Mouse (Mus musculus) layer of hippocampus, postnatal 36 days (tissue): Measurements from ENCODE around the gene Cdkn2aipnl. TPM values are rescaled to one million over a fixed set of nuclear protein-coding genes. Genes with fewer than 3 reads are reported as not detected.

ENCODE experiments used
- DNase-seq, 2 experiments: peaks; one replicate each; pipeline ENCODE4 v3.0.0; 2022
- total RNA-seq, 2 experiments: library from RNA; stranded (reverse); gene quantifications; 2 replicates each; pipeline ENCODE4 v1.2.3; 2021

Cdkn2aipnl gene
- total RNA-seq, 2 experiments from 2014 or later, result 32.7 to 33.4 TPM

DNA sequence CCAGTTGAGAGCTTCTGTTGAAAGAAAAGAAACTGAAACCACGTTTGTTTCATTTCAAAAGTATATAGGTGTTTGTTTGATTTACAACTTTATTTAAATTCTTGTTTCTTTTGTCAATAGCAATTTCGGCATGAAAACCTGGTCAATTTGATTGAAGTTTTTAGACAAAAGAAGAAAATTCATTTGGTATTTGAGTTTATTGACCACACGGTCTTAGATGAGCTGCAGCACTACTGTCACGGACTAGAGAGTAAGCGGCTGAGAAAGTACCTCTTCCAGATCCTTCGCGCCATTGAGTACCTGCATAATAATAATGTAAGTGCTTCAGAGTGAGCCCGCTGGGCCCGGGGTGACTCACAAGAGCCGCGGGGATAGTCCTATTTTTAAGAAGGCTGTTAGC lies 43.5 kb downstream of the Cdkn2aipnl start:
- no peak for DNase-seq

DNA sequence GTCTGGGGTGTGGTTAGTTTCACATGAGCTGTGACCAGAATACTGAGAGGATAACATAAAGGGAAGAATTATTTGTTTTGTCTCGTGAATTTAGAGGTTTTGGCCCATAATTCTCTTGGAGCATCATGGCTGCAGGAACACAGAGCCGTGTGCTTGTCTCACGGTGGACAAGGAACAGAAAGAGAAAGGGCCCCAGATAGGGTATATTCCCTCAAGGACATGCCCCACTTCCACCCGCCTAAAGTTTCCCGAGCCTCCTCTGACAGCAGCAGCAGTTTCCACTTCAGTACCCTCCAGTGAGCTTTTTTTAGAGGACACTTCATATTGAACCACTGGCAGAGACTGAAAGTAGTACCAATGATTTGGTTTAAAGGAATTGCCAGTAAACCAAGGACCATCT lies 44.1 kb downstream of the Cdkn2aipnl start:
- no peak for DNase-seq

DNA sequence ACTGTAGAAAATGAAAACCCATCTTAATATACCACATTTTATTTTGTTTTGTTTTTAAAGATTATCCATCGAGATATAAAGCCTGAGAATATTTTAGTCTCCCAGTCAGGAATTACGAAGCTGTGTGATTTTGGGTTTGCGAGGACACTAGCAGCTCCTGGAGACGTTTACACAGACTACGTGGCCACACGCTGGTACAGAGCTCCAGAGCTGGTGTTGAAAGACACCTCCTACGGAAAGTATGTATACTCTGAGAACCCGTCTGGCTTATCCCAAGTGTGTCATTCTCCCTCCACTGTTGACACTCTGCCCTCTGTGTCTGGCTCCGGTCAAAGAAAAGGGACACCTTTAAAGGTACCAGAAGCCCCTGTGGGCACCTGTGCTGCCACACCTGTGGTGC lies 50.8 kb downstream of the Cdkn2aipnl start:
- no peak for DNase-seq

Other genes with a start within 250 kb of the Cdkn2aipnl start
- gene Sec24a, start 204.0 kb upstream of the Cdkn2aipnl start, total RNA-seq, result 10 to 100 TPM; 18.4 to 23.0 TPM
- 10 to 100 TPM; 65.6 to 77.6 TPM for gene Sar1b, start 204.0 kb upstream of the Cdkn2aipnl start, total RNA-seq
- 10 to 100 TPM; 36.0 to 36.5 TPM for gene Jade2, start 110.0 kb upstream of the Cdkn2aipnl start, total RNA-seq
- 100 to 1,000 TPM; 205 to 208 TPM for gene Ube2b, start 33.1 kb downstream of the Cdkn2aipnl start, total RNA-seq
- gene Cdkl3, start 36.6 kb downstream of the Cdkn2aipnl start, total RNA-seq, result 10 to 100 TPM; 15.0 to 19.8 TPM
- 100 to 1,000 TPM; 112 to 117 TPM for gene Ppp2ca, start 131.0 kb downstream of the Cdkn2aipnl start, total RNA-seq
- gene Olfr1373, start 177.9 kb downstream of the Cdkn2aipnl start, total RNA-seq, result not detected
- not detected for gene Olfr1371, start 246.3 kb downstream of the Cdkn2aipnl start, total RNA-seq